Mouse (Mus musculus): ENCODE measurements at regions not wholly inside any gene's neighbourhood (a gene's known extent, or its start where the extent isn't known, plus 50 kb on each side); places are given as distances from the start of the nearest gene placed in this dataset.

DNA sequence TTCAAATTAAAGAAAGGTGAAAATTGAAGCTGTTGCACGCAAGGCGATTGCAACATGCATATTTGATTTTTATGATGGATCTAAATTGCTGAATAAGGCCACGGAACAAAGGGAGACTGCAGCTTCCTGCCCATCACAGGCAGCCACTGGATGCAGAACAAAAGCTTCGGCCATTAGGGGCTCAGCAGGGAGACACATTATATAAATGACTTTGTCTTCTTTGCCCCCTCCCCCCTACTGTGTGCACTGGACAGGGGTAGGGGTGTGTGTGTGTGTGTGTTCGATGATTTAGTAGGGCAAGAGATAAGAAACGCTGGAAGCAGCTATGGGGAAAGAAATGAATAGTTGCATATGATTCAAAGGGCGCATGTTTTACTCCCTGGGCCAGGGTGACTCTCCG is 481.2 kb upstream of the Pmfbp1 start:
- no peaks in the 10 kb centered on the region for H3K4me1 ChIP-seq (ENCODE audit: control insufficient read depth, insufficient read depth, low read length)
- TF ChIP-seq POLR2A (IDR thresholded peaks at IDR 0.05; ENCODE audit: borderline replicate concordance, extremely low read depth, low read depth, low read length), result no peak
- TF ChIP-seq CTCF (IDR thresholded peaks at IDR 0.05; ENCODE audit: insufficient read depth, low read length), result no peak
- WGBS, result 49% methylated on average over 8 of the region's 8 CpGs
- H3K4me3 ChIP-seq (replicated peaks; ENCODE audit: extremely low read depth, low read depth, low read length), result no peak overlapping the region
- no peak for DNase-seq

DNA sequence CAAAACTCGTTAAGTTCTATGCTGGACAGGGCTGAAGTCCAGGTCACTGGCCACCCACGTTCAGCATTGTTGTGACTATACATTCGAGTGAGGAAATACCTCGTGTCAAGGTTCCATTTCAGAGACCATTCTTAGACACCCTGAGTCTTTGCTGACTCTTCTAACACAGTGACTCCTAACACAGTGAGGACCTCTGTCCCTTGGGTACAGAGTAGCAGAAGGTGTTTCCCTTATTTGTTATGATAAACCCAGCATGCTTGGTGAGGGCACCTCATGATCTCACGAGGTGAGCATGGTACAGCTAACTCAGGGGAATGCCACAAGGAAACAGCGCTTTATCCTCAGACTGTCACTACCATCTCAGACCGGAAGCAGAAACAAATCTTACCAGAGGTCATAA is 480.2 kb upstream of the Pmfbp1 start:
- WGBS, result 64% methylated on average over 7 of the region's 7 CpGs
- TF ChIP-seq CTCF (IDR thresholded peaks at IDR 0.05; ENCODE audit: insufficient read depth, low read length) (no peak), POLR2A (IDR thresholded peaks at IDR 0.05; ENCODE audit: borderline replicate concordance, extremely low read depth, low read depth, low read length) (no peak)
- no peaks in the 10 kb centered on the region for H3K4me1 ChIP-seq (ENCODE audit: control insufficient read depth, insufficient read depth, low read length)
- no peak for DNase-seq
- no peak overlapping the region for H3K4me3 ChIP-seq (replicated peaks; ENCODE audit: extremely low read depth, low read depth, low read length)

DNA sequence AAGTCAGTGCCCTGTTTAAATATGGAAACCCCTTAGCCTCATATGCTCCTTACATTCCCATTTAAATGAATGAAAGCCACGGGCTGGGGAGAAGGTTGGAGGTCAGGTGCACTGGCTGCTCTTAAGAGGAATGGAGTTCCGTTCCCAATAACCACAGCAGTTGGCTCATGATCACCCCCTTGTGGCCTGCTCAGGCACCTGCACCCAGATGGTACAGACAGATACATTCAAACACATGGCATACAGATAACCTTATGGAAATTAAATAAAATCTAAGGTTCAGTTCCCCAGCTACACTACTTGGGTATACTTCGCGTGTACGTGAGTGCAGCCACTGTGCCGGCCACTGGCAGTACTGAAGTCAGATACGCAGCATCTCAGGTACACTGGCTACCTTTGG is 479.1 kb upstream of the Pmfbp1 start:
- 67% methylated on average over 7 of the region's 7 CpGs for WGBS
- peak; percentile 13 for DNase-seq
- no peak overlapping the region for H3K4me3 ChIP-seq (replicated peaks; ENCODE audit: extremely low read depth, low read depth, low read length)
- peak; percentile 80 for TF ChIP-seq CTCF (IDR thresholded peaks at IDR 0.05; ENCODE audit: insufficient read depth, low read length)
- TF ChIP-seq POLR2A (IDR thresholded peaks at IDR 0.05; ENCODE audit: borderline replicate concordance, extremely low read depth, low read depth, low read length), result no peak
- no peaks in the 10 kb centered on the region for H3K4me1 ChIP-seq (ENCODE audit: control insufficient read depth, insufficient read depth, low read length)

DNA sequence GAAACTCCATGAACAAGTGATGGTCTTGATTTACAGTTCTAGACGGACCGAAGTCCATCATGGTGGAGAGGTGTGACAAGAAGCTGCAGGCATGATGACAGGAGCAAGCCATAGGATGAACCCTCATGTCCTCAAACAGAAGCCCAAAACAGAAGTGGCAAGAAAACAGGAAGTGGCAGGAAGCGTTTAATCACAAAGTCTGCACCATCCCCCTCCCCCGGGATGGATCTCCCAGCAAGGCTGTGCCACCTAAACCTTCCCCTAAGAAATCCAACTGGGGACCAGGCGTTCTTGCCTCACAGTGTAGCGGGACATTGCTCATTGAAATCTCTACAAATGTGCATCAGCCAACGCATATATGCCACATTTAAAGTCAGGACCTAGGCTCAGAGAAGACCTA is 474.3 kb upstream of the Pmfbp1 start:
- no peak overlapping the region for H3K4me3 ChIP-seq (replicated peaks; ENCODE audit: extremely low read depth, low read depth, low read length)
- 69% methylated on average over 7 of the region's 7 CpGs for WGBS
- no peak for DNase-seq

DNA sequence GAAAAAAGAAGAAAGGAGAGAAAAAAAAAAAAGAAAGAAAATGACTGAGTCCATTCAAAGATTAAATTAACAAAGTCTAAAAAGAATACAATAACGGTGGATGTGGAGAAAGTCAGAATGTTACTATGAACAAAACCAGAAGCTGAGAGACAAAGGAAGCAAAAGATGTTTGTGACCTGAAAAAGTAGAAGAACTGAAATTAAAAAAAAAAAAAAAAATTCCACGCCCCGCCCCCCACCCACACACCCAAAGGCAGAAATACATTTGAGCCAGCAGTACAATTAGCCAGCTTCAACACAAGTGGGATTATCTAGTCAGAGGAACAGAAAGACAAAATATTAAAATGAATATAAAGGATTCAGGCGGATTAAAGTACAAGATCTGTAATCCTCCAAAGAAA is 473.7 kb upstream of the Pmfbp1 start:
- no peak for TF ChIP-seq POLR2A (IDR thresholded peaks at IDR 0.05; ENCODE audit: borderline replicate concordance, extremely low read depth, low read depth, low read length)
- no peak for TF ChIP-seq CTCF (IDR thresholded peaks at IDR 0.05; ENCODE audit: insufficient read depth, low read length)
- H3K4me3 ChIP-seq (replicated peaks; ENCODE audit: extremely low read depth, low read depth, low read length), result no peak overlapping the region
- WGBS, result 84% methylated on average over 4 of the region's 4 CpGs
- no peak for DNase-seq
- no peaks in the 10 kb centered on the region for H3K4me1 ChIP-seq (ENCODE audit: control insufficient read depth, insufficient read depth, low read length)

More for the DNA sequence above, 474.3 kb upstream of the Pmfbp1 start:
- H3K4me1 ChIP-seq (ENCODE audit: control insufficient read depth, insufficient read depth, low read length), result no peaks in the 10 kb centered on the region
- TF ChIP-seq CTCF (IDR thresholded peaks at IDR 0.05; ENCODE audit: insufficient read depth, low read length) (no peak), POLR2A (IDR thresholded peaks at IDR 0.05; ENCODE audit: borderline replicate concordance, extremely low read depth, low read depth, low read length) (no peak)

DNA sequence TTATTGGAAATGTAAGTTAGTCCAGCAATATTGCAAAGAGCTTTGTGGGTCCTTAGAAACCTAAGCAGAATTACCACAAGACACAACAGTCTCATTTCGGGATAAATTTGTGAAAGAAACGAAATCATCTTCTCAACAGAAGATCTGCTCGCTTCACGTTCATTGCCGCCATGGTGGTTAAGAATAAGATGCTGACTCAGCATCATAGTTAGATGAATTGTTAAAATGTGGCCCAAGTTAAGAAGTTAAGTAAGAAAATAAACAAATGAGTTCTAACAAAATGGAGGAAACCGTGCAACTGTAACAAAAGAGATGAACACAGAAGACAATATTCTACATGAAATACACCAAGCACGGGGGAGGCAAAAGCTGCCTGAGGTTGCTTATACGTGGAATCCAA is 465.9 kb upstream of the Pmfbp1 start:
- no peaks in the 10 kb centered on the region for H3K4me1 ChIP-seq (ENCODE audit: control insufficient read depth, insufficient read depth, low read length)
- TF ChIP-seq POLR2A (IDR thresholded peaks at IDR 0.05; ENCODE audit: borderline replicate concordance, extremely low read depth, low read depth, low read length) (no peak), CTCF (IDR thresholded peaks at IDR 0.05; ENCODE audit: insufficient read depth, low read length) (no peak)
- DNase-seq, result no peak
- 89% methylated on average over 8 of the region's 8 CpGs for WGBS
- no peak overlapping the region for H3K4me3 ChIP-seq (replicated peaks; ENCODE audit: extremely low read depth, low read depth, low read length)

DNA sequence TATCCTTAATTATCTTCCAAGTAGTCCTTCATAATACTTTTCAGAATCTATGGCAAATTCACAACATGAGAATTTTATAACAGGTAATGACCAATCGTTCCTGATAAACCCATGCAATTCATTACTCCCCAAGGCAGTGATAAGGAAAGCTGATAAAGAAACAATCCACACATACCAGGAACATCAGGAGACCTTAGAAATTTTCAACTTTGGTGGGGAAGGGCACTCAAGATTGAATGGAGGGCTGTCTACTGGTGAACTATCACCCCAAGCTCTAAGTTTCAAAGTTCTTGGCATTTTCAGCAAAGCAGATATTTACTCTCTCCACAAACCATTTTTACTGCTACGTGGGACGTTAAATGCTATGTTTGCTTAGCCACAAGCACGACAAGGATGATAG is 440.2 kb upstream of the Pmfbp1 start:
- H3K4me1 ChIP-seq (ENCODE audit: control insufficient read depth, insufficient read depth, low read length), result no peaks in the 10 kb centered on the region
- no peak for TF ChIP-seq CTCF (IDR thresholded peaks at IDR 0.05; ENCODE audit: insufficient read depth, low read length)
- TF ChIP-seq POLR2A (IDR thresholded peaks at IDR 0.05; ENCODE audit: borderline replicate concordance, extremely low read depth, low read depth, low read length), result no peak
- 75% methylated on average over 4 of the region's 4 CpGs for WGBS
- DNase-seq, result no peak
- H3K4me3 ChIP-seq (replicated peaks; ENCODE audit: extremely low read depth, low read depth, low read length), result no peak overlapping the region

DNA sequence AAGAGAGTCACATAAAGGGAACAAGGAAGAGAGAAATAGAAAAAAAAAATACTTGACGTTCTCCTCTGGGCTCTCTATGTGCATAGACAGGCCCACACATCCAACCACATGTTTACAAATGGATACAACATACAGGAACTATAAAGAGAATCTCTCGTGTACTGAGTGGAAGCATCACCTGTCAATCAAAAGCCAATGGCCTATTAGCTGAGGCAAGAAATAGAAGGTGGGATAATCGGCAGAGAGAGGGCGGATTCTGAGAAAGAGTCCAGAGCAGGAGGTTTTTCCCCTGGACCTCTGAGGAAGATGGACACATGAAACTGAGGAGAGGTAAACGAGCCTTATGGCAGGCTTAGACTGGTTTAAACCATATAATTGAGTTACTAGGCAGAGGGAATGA is 434.7 kb upstream of the Pmfbp1 start:
- no peak for DNase-seq
- TF ChIP-seq CTCF (IDR thresholded peaks at IDR 0.05; ENCODE audit: insufficient read depth, low read length) (no peak), POLR2A (IDR thresholded peaks at IDR 0.05; ENCODE audit: borderline replicate concordance, extremely low read depth, low read depth, low read length) (no peak)
- 82% methylated on average over 5 of the region's 5 CpGs for WGBS

DNA sequence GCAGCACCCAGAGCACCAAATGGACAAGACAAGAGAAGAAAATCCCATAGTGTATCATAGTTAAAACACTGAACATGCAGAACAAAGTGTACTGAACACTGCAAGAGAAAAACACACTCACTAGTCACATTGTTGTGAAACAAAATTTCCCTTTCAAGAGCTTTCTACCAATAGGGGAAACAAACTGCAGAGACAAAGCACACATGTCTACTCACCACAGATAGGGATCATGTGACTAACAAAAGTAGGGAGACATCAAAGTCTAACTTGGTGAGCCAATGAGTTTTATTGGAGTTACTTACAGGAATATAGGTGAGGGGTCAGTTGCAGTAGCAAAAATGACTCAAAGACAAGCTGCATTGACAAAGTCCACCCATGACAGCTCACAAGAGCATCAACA is 431.5 kb upstream of the Pmfbp1 start:
- Histone ChIP-seq H3K4me1 (ENCODE audit: control insufficient read depth, insufficient read depth, low read length) (no peaks in the 10 kb centered on the region), H3K4me3 (replicated peaks; ENCODE audit: extremely low read depth, low read depth, low read length) (no peak overlapping the region)
- TF ChIP-seq CTCF (IDR thresholded peaks at IDR 0.05; ENCODE audit: insufficient read depth, low read length) (no peak), POLR2A (IDR thresholded peaks at IDR 0.05; ENCODE audit: borderline replicate concordance, extremely low read depth, low read depth, low read length) (no peak)
- DNase-seq, result no peak

More for the DNA sequence above, 434.7 kb upstream of the Pmfbp1 start:
- Histone ChIP-seq H3K4me1 (ENCODE audit: control insufficient read depth, insufficient read depth, low read length) (no peaks in the 10 kb centered on the region), H3K4me3 (replicated peaks; ENCODE audit: extremely low read depth, low read depth, low read length) (no peak overlapping the region)

DNA sequence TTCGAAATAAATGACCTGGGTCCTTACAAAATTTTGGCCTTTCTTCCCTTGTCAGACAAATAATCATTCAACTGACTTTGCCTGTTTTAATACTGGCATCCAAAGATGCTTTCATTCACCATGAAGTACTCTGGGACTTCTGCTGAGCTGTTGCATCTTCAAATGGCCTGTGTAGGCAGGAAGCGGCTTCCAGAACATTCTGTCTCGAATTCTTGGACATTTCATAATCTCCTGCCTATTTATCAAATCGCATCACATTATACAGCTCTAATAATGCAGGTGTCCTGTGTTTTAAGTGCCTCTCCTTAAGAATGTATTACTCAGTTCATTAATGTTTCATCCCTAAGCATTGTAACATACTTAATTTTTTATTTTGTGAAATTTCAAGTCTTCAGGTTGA is 420.1 kb upstream of the Pmfbp1 start:
- H3K4me1 ChIP-seq (ENCODE audit: control insufficient read depth, insufficient read depth, low read length), result no peaks in the 10 kb centered on the region
- 85% methylated on average over 4 of the region's 4 CpGs for WGBS
- no peak overlapping the region for H3K4me3 ChIP-seq (replicated peaks; ENCODE audit: extremely low read depth, low read depth, low read length)
- no peak for TF ChIP-seq CTCF (IDR thresholded peaks at IDR 0.05; ENCODE audit: insufficient read depth, low read length)
- no peak for TF ChIP-seq POLR2A (IDR thresholded peaks at IDR 0.05; ENCODE audit: borderline replicate concordance, extremely low read depth, low read depth, low read length)
- no peak for DNase-seq

DNA sequence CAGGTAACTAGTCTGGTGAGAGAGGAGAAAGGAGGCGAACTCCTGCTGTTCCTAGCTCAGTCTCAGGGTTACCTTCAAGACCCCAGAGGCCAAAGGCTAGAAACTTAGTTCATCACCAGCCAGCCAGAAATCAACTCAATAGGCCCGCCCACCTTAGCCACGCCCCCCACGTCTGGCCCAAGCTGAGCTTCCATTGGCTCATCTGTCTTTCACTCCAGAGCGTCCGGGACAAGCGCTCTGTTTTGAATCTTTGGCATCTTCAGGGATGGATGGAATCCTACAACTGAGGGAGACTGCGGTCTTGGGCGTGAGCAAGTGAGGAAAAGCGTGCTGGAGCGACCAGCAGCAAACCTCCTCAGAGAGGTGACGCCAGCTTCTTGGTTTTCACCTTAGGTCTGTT is 418.8 kb upstream of the Pmfbp1 start:
- Histone ChIP-seq H3K4me3 (replicated peaks; ENCODE audit: extremely low read depth, low read depth, low read length) (no peak overlapping the region), H3K4me1 (ENCODE audit: control insufficient read depth, insufficient read depth, low read length) (no peaks in the 10 kb centered on the region)
- TF ChIP-seq POLR2A (IDR thresholded peaks at IDR 0.05; ENCODE audit: borderline replicate concordance, extremely low read depth, low read depth, low read length) (no peak), CTCF (IDR thresholded peaks at IDR 0.05; ENCODE audit: insufficient read depth, low read length) (no peak)
- DNase-seq, result no peak
- WGBS, result 18% methylated on average over 12 of the region's 12 CpGs

Measured in lung, adult 2 months (tissue).